Mouse (Mus musculus) thymus, adult 2 months (tissue): ENCODE results near the gene Yipf1.

Source experiments
- CTCF ChIP-seq: fragments of 200-500 bp; IDR thresholded peaks from 2 replicates; pipeline ENCODE4 v1.5.1; 2012; ENCODE audit warnings: mild to moderate bottlenecking, control low read depth, low read length, moderate library complexity, borderline replicate concordance; ENCODE audit not compliant: control insufficient read depth, poor library complexity, insufficient read depth; ENCODE audit errors: extremely low read depth
- POLR2A ChIP-seq: fragments of 200-500 bp; IDR thresholded peaks from 2 replicates; pipeline ENCODE4 v1.6.1; 2012; ENCODE audit warnings: mild to moderate bottlenecking, low read length, control low read depth, moderate library complexity; ENCODE audit not compliant: control insufficient read depth, poor library complexity, insufficient read depth; ENCODE audit errors: extremely low read depth

GRCm38 (mm10) chr4:107299779-107300340, 14.3 kb upstream of the Yipf1 start:
- TF ChIP-seq CTCF (no peak), POLR2A (no peak)
